14 mouse cellular contexts compared by ENCODE assay signal in the genomic region with DNA sequence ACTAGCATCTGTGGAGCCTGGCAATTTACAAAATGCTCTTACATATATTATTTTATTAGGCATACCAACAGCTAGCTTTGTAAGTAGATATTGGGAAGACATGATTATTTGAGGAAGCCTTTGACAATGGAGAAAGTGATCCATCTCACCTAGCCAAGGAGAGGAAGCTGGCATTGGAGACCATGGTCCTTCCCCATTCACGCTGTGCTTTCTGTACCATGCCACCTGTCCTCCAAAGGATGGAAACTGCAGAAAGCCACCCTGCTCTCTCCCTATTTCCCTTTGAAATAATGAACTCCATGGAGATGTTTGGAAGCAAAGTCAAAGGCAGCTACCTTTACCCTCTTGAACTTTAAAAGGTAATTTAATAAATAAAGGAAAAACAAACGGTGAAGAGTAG.
"Had no signal": no experiment of that assay in that cellular context is flagged by ENCODE, and none has a peak within 500 bp of the region (broad histone marks: within the 10 kb centered on the region; RNA-seq: fewer than 3 reads in every experiment).

No protein-coding gene starts in this region.

- ATAC-seq: midbrain, embryonic 15.5 days had no signal

- H3K4me2 ChIP-seq: limb, embryonic 12.5 days; liver, embryonic 13.5 days; midbrain, embryonic 15.5 days; neural tube, embryonic 12.5 days had no signal

- H3K4me3 ChIP-seq: layer of hippocampus, adult 2 months; limb, embryonic 12.5 days; liver, embryonic 13.5 days; midbrain, embryonic 15.5 days; neural tube, embryonic 12.5 days had no signal

- H3K27me3 ChIP-seq: limb, embryonic 12.5 days; liver, embryonic 13.5 days; midbrain, embryonic 15.5 days; neural tube, embryonic 12.5 days had no signal

- DNase-seq: kidney, adult 9 months; kidney, postnatal 36 days; liver; liver, embryonic 13.5 days; lung, adult 18-20 months; retina, postnatal 1 day; right cerebral cortex, postnatal 4 days; spleen, adult 18-20 months; thymus, postnatal 4 days had no signal

- H3K27ac ChIP-seq: kidney, postnatal 0 days; layer of hippocampus, adult 2 months; limb, embryonic 12.5 days; liver, embryonic 13.5 days; midbrain, embryonic 15.5 days; neural tube, embryonic 12.5 days had no signal

- H3K9ac ChIP-seq: limb, embryonic 12.5 days; liver, embryonic 13.5 days; midbrain, embryonic 15.5 days; neural tube, embryonic 12.5 days had no signal

- H3K4me1 ChIP-seq: limb, embryonic 12.5 days; liver, embryonic 13.5 days; midbrain, embryonic 15.5 days; neural tube, embryonic 12.5 days had no signal

- H3K36me3 ChIP-seq: limb, embryonic 12.5 days; liver, embryonic 13.5 days; midbrain, embryonic 15.5 days; neural tube, embryonic 12.5 days had no signal

- H3K9me3 ChIP-seq: limb, embryonic 12.5 days; liver, embryonic 13.5 days; midbrain, embryonic 15.5 days; neural tube, embryonic 12.5 days had no signal
